Mouse (Mus musculus) forebrain, postnatal 0 days (tissue): ENCODE data around the gene Tgfbi. TPM values are rescaled to one million over a fixed set of nuclear protein-coding genes. Genes with fewer than 3 reads are reported as not detected.

Experiments used
- ATAC-seq: fragments of 200-750 bp; cut with Nextera tagmentation; 2 replicates; pipeline ENCODE4 v1.8.0; 2017; ENCODE audit warnings: mild to moderate bottlenecking, moderate library complexity
- DNase-seq: peaks from one replicate; pipeline ENCODE4 v3.0.0-alpha.2; 2015
- H3K27ac ChIP-seq: fragments of 300-500 bp; sonication (generic); 2 replicates; pipeline ENCODE4 v1.5.1; 2014; ENCODE audit warnings: low read depth, mild to moderate bottlenecking, antibody characterized with exemption, low read length, moderate library complexity, mixed read lengths
- H3K27me3 ChIP-seq: fragments of 300-500 bp; sonication (generic); 2 replicates; pipeline ENCODE4 v1.6.1; 2014; ENCODE audit warnings: mild to moderate bottlenecking, low read length, mixed read lengths; ENCODE audit not compliant: insufficient read depth
- H3K36me3 ChIP-seq: fragments of 300-500 bp; sonication (generic); 2 replicates; pipeline ENCODE4 v1.6.1; 2014; ENCODE audit warnings: mild to moderate bottlenecking, moderate library complexity; ENCODE audit not compliant: insufficient read depth
- H3K4me1 ChIP-seq: fragments of 300-500 bp; sonication (generic); 2 replicates; pipeline ENCODE4 v1.6.1; 2014; ENCODE audit warnings: antibody characterized with exemption; ENCODE audit not compliant: insufficient read depth
- H3K4me2 ChIP-seq: fragments of 300-500 bp; sonication (generic); 2 replicates; pipeline ENCODE4 v1.6.1; 2014; ENCODE audit warnings: low read depth, mild to moderate bottlenecking, moderate library complexity
- H3K4me3 ChIP-seq: fragments of 300-500 bp; sonication (generic); 2 replicates; pipeline ENCODE4 v1.5.1; 2014; ENCODE audit warnings: low read depth, low read length, mixed read lengths
- H3K9ac ChIP-seq: fragments of 300-500 bp; sonication (generic); 2 replicates; pipeline ENCODE4 v1.6.1; 2014; ENCODE audit warnings: mild to moderate bottlenecking
- H3K9me3 ChIP-seq: fragments of 300-500 bp; sonication (generic); 2 replicates; pipeline ENCODE4 v1.6.1; 2016; ENCODE audit warnings: low read length
- CTCF ChIP-seq: sonication (generic); IDR thresholded peaks from 2 replicates; pipeline ENCODE4 v1.5.1; 2016; ENCODE audit warnings: antibody characterized with exemption, control low read depth, low read depth
- WGBS: fragments of 180-500 bp; shearing (Covaris S2); extraction: QIAGEN DNeasy Blood & Tissue Kit; methylation state at CpG from one replicate; pipeline ENCODE4 v1.1.7; 2014; 5-methylcytosine and 5-hydroxymethylcytosine counted together
- polyA plus RNA-seq: library from polyadenylated mRNA; unstranded; fragments of >200 nt; fragmentation: Nextera tagmentation; extraction: Ambion mirVana; gene quantifications from 2 replicates; pipeline ENCODE4 v1.2.1, GENCODE M21; 2015
- total RNA-seq: library from RNA; depleted of rRNA; stranded (reverse); fragments of >200 nt; gene quantifications from 2 replicates; pipeline ENCODE4 v1.2.3, GENCODE M21; 2014

The Tgfbi gene
- total and polyA plus RNA-seq, 2 experiments from 2014 or later, result 4.8 to 5.3 TPM

DNA sequence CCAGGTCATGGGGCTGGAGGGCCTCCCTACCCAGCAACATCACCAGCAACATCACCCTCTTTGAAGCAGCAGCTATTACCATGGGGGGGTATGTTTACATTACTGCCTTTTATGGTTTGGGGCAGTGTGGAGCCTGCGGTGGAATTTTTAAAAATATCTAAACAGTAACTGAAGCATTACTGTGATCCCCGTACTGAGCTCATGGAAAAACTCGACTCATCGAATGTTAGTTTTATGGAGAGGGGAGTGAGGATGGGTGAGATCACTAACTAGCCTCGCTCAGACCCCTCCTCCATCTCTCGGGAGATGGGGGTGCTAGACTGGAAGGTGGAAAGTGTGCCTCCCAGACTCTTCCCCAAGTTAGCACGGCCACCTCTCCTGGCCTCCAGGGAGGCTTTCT, 2.1 kb upstream of the Tgfbi start:
- Histone ChIP-seq H3K36me3 (no peaks in the 10 kb centered on the region), H3K4me2 (no peak overlapping the region), H3K4me1 (no peaks in the 10 kb centered on the region), H3K9me3 (no peaks in the 10 kb centered on the region), H3K4me3 (no peak overlapping the region), H3K27me3 (peaks cover 9% of the 10 kb centered on the region), H3K9ac (no peak overlapping the region), H3K27ac (no peak overlapping the region)
- TF ChIP-seq CTCF, result no peak
- 59% methylated on average over 7 of the region's 7 CpGs for WGBS
- ATAC-seq (no peak), DNase-seq (no peak)

DNA sequence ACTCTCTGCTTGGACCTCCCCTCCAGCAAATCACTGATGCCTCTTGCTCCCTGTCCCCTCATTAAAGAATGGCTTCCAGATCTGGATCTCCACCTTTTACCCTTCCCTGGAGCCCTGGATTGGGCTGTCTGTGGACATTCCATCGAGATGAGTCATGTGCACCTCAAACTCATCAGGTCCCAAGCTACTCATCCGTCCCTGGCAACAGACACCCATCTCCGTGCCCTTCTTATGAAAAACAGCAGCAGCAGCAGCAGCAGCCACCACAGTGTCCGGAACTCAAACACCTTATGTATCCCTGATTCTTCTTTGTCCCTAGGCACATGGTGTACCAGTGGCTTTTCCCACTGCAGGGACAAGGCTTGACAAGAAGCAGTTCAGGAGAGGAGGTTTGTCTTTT, 1.5 kb upstream of the Tgfbi start:
- H3K9me3 ChIP-seq, result no peaks in the 10 kb centered on the region
- no peak for DNase-seq
- no peak overlapping the region for H3K4me2 ChIP-seq
- H3K27ac ChIP-seq, result no peak overlapping the region
- H3K27me3 ChIP-seq, result peaks cover 9% of the 10 kb centered on the region
- no peaks in the 10 kb centered on the region for H3K36me3 ChIP-seq
- no peak for TF ChIP-seq CTCF
- H3K9ac ChIP-seq, result no peak overlapping the region
- ATAC-seq, result no peak
- WGBS, result 90% methylated on average over 4 of the region's 4 CpGs
- no peaks in the 10 kb centered on the region for H3K4me1 ChIP-seq
- H3K4me3 ChIP-seq, result no peak overlapping the region

DNA sequence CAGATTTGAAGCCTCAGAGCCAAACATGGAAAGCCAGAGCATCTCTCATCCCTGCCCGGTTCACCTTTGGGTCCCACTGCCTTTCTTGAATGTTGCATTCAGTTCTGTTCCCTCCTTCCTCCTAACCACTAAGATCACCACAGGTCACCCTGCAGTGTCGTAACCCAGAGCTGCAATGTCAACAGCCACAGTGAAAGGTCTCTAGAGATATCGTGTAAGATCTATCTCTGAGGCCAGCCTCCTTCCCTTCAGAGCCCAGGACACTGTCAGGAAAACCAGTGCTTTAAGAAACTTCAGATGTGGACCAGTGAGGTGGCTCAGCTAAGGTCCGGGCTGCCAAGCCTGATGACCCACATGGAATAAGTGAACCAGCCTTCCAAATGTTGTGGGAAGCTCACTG, 1.8 kb downstream of the Tgfbi start:
- DNase-seq, result no peak

DNA sequence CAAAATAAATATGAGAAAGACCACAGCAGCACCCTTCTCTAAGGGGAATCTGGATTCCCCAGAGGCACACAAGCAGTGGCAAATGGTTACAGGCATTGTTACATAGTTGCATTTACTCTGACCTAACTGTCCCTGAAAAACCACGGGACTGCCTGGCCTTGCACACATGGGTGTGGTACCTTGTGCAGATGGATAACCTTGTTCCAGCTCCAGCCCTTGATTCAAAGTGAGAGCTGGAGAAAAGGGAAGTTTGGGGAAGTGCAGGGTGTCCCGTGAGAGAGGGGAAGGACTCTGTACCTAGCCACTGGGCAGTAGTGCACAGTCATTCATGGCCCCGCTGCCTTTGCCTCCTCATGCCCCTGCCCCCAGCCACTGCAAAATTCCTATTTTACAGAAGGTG, 2.4 kb downstream of the Tgfbi start:
- WGBS, result 49% methylated on average over 3 of the region's 3 CpGs
- Histone ChIP-seq H3K27me3 (peaks cover 9% of the 10 kb centered on the region), H3K9me3 (no peaks in the 10 kb centered on the region), H3K4me3 (no peak overlapping the region), H3K27ac (no peak overlapping the region), H3K4me2 (no peak overlapping the region), H3K9ac (no peak overlapping the region), H3K36me3 (no peaks in the 10 kb centered on the region), H3K4me1 (0 out of 2 replicates have a peak, but pooled peaks cover 5% of the 10 kb centered on the region)
- no peak for DNase-seq
- TF ChIP-seq CTCF, result no peak
- ATAC-seq, result no peak

More for the DNA sequence above, 1.8 kb downstream of the Tgfbi start:
- no peak overlapping the region for H3K9ac ChIP-seq
- TF ChIP-seq CTCF, result no peak
- H3K36me3 ChIP-seq, result no peaks in the 10 kb centered on the region
- peaks cover 9% of the 10 kb centered on the region for H3K27me3 ChIP-seq
- no peaks in the 10 kb centered on the region for H3K9me3 ChIP-seq
- H3K4me3 ChIP-seq, result no peak overlapping the region
- no peak overlapping the region for H3K4me2 ChIP-seq
- no peak for ATAC-seq
- WGBS, result 89% methylated on average over 4 of the region's 4 CpGs
- H3K4me1 ChIP-seq, result 0 out of 2 replicates have a peak, but pooled peaks cover 4% of the 10 kb centered on the region
- no peak overlapping the region for H3K27ac ChIP-seq

DNA sequence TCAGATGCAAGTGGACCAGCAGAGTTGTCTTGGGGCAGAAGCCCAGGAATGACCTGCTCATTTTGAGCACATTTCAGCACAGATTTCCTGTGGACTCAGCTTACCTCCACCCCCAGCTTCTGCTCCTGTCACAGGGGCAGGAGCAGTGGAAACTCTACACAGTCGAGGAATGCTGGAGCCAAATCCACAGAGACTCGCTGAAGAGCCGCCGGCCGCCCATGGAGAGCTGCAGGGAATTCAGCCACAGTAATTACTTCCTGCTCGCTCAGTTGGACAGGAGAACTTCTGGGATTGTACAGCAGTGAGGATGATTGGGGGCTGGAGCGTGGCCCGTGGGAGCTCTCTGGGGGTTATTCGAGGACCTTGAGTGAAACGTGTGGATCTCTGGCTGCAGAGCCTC, 3.0 kb downstream of the Tgfbi start:
- Histone ChIP-seq H3K4me1 (0 out of 2 replicates have a peak, but pooled peaks cover 5% of the 10 kb centered on the region), H3K36me3 (no peaks in the 10 kb centered on the region), H3K4me3 (no peak overlapping the region), H3K27me3 (peaks cover 9% of the 10 kb centered on the region), H3K27ac (no peak overlapping the region), H3K4me2 (no peak overlapping the region), H3K9me3 (no peaks in the 10 kb centered on the region), H3K9ac (no peak overlapping the region)
- TF ChIP-seq CTCF, result no peak
- no peak for DNase-seq
- ATAC-seq, result no peak
- WGBS, result 17% methylated on average over 10 of the region's 10 CpGs

DNA sequence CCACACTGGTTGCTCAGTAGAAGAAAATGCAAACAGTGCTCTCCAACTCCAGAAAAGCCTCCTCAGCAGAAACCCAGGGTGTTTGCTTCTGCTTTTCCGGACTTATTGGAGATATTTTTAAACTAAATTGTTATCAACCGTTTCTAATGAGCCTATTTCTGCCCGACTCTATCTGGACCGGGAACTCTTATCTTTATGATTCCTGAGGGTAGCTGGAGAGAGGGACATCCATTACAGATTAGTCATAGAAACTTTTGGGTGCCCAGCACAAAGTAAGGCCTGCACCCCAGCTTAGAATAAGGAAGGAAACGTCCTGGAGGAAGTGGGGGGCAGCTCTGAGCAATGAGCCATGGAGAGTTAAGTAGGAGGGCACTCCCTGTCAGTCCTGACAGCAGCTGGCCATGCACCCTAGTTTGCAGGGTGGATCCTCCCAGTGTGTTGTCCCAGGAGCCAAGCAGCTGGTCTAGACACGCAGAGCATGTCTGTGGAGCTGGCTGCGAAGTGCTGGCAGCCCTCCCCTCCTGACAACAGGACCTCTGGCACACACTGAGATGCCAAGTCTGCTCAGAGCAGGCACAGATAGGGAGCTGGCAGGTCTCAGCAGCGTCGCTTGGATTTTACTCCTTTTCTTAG, 4.2 kb downstream of the Tgfbi start:
- Histone ChIP-seq H3K27me3 (peaks cover 9% of the 10 kb centered on the region), H3K4me1 (0 out of 2 replicates have a peak, but pooled peaks cover 5% of the 10 kb centered on the region), H3K4me3 (no peak overlapping the region), H3K9me3 (no peaks in the 10 kb centered on the region), H3K9ac (no peak overlapping the region), H3K27ac (no peak overlapping the region), H3K4me2 (no peak overlapping the region), H3K36me3 (no peaks in the 10 kb centered on the region)
- DNase-seq, result peak; percentile 66
- peak; percentile 87 for ATAC-seq
- TF ChIP-seq CTCF, result no peak
- WGBS, result 53% methylated on average over 9 of the region's 9 CpGs

DNA sequence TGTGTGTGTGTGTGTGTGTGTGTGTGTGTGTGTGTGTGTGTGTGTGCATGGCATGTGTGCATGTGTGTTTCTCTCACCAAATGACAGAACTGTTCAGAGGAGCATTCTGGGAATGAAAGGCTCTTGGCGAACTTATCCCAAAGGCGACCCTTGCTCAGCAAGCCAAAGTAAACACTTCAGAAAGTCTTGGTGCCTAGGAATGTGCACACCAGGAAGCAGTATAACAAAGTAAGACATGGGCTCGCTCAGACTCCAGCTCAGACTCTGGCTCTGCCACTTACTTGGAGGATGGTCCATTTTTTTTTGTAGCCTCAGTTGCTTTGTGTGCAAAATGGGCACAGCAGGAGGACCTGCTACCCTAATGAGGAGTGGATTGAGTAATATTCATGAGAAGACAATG, 5.4 kb downstream of the Tgfbi start:
- Histone ChIP-seq H3K9ac (no peak overlapping the region), H3K27me3 (peaks cover 4% of the 10 kb centered on the region; the same call in 1 of the 2 replicates), H3K9me3 (no peaks in the 10 kb centered on the region), H3K4me1 (0 out of 2 replicates have a peak, but pooled peaks cover 5% of the 10 kb centered on the region), H3K4me2 (no peak overlapping the region), H3K27ac (no peak overlapping the region), H3K4me3 (no peak overlapping the region), H3K36me3 (no peaks in the 10 kb centered on the region)
- DNase-seq (no peak), ATAC-seq (no peak)
- no peak for TF ChIP-seq CTCF
- WGBS, result 71% methylated on average over 3 of the region's 3 CpGs
